Mouse (Mus musculus): ENCODE measurements at regions not wholly inside any gene's neighbourhood (a gene's known extent, or its start where the extent isn't known, plus 50 kb on each side); places are given as distances from the start of the nearest gene placed in this dataset.

GRCm38 (mm10) chr8:90657641-90658051, 159.5 kb downstream of the Gm19935 start:
- H3K9me3 ChIP-seq (replicated peaks; ENCODE audit: low read length): peaks cover 10% of the 10 kb centered on the region
- H3K36me3 ChIP-seq (replicated peaks in 1 of 2; ENCODE audit: control insufficient read depth in 1 of 2, insufficient read depth in 1 of 2, low read length in 1 of 2): no peaks in the 10 kb centered on the region
- no peak overlapping the region for H3K4me3 ChIP-seq (replicated peaks in 1 of 3; ENCODE audit: low read depth in 2 of 3, low read length in 2 of 3, poor library complexity in 1 of 3)
- H3K4me1 ChIP-seq (ENCODE audit: control insufficient read depth in 1 of 2, insufficient read depth in 2 of 2): no peaks in the 10 kb centered on the region
- in situ Hi-C loops (cut with MboI; ENCODE audit: low pct_ligation_motif_present, low pct_unique_long_range_greater_than_20kb, low sequenced_read_pairs) (no loop called here), dilution Hi-C loops (cut with MboI; ENCODE audit: extremely low pct_ligation_motif_present, extremely low pct_unique_long_range_greater_than_20kb, low sequenced_read_pairs) (no loop called here)
- peak; percentile 3 for DNase-seq (ENCODE audit: extremely low read depth)
- H3K9ac ChIP-seq (ENCODE audit: insufficient read depth, low read depth): no peak overlapping the region
- no peak overlapping the region for H3K27ac ChIP-seq (ENCODE audit: insufficient read depth, low read depth)
- H3K79me2 ChIP-seq (replicated peaks; ENCODE audit: control insufficient read depth, extremely low read depth, insufficient read depth, poor library complexity, severe bottlenecking): no peaks in the 10 kb centered on the region
- H3K4me2 ChIP-seq (ENCODE audit: insufficient read depth, low read depth, poor library complexity, severe bottlenecking): no peak overlapping the region
- H3K27me3 ChIP-seq (replicated peaks): no peaks in the 10 kb centered on the region
- no peak for TF ChIP-seq NRF1 (IDR thresholded peaks at IDR 0.05; ENCODE audit: low read depth, low read length)
- TF ChIP-seq SMC3 (IDR thresholded peaks at IDR 0.05; ENCODE audit: low read depth, low read length): peak; percentile 33; the same call in 1 of the 2 replicates
- peak in 1 of 2 experiments; percentile 41; a peak in 2 of 4 replicates for TF ChIP-seq CTCF (conservative IDR thresholded peaks at IDR 0.05 in 1 of 2, IDR thresholded peaks at IDR 0.05 in 1 of 2; ENCODE audit: low read depth in 2 of 2, low read length in 2 of 2)
- peak; percentile 97 for TF ChIP-seq ZNF384 (IDR thresholded peaks at IDR 0.05; ENCODE audit: low read depth, low read length)
- TF ChIP-seq ZMIZ1 (IDR thresholded peaks at IDR 0.05; ENCODE audit: low read depth, low read length): no peak
- TF ChIP-seq RAD21 (IDR thresholded peaks at IDR 0.05; ENCODE audit: low read depth, low read length): peak; percentile 47

DNA sequence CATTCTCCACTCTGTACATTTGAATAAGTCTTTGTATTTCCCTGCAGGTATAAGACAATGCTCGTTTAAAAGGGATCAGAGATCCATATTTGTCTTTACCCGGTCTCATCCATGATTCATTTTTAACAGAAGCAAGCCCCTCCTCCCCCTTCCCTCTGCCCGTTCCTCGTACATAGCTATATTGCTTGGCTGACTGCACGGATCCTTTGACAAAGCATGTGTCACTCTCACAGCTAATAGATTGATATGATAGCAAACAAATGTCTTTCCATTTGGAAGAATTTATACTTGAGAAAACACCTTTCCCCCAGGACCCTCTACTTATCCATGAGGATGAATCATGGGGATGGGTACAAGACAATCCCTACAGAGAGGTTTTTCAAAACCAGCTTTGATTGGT, 160.1 kb downstream of the Gm19935 start:
- H3K27me3 ChIP-seq (replicated peaks): no peaks in the 10 kb centered on the region
- peaks cover 5% of the 10 kb centered on the region for H3K9me3 ChIP-seq (replicated peaks; ENCODE audit: low read length)
- H3K4me2 ChIP-seq (ENCODE audit: insufficient read depth, low read depth, poor library complexity, severe bottlenecking): no peak overlapping the region
- DNase-seq (ENCODE audit: extremely low read depth): no peak
- H3K36me3 ChIP-seq (replicated peaks in 1 of 2; ENCODE audit: control insufficient read depth in 1 of 2, insufficient read depth in 1 of 2, low read length in 1 of 2): no peaks in the 10 kb centered on the region
- in situ Hi-C loops (cut with MboI; ENCODE audit: low pct_ligation_motif_present, low pct_unique_long_range_greater_than_20kb, low sequenced_read_pairs): no loop called here
- no peak overlapping the region for H3K27ac ChIP-seq (ENCODE audit: insufficient read depth, low read depth)
- H3K9ac ChIP-seq (ENCODE audit: insufficient read depth, low read depth): no peak overlapping the region
- no peaks in the 10 kb centered on the region for H3K4me1 ChIP-seq (ENCODE audit: control insufficient read depth in 1 of 2, insufficient read depth in 2 of 2)
- TF ChIP-seq JUND (conservative IDR thresholded peaks at IDR 0.05; ENCODE audit: low read depth, low read length) (no peak), JUN (IDR thresholded peaks at IDR 0.05; ENCODE audit: insufficient read depth, low read depth, low read length) (no peak), MAX (IDR thresholded peaks at IDR 0.05; ENCODE audit: low read length) (no peak), ZC3H11A (IDR thresholded peaks at IDR 0.05; ENCODE audit: low read depth, low read length) (no peak), HCFC1 (IDR thresholded peaks at IDR 0.05; ENCODE audit: low read depth, low read length) (no peak), ZNF384 (IDR thresholded peaks at IDR 0.05; ENCODE audit: low read depth, low read length) (no peak), RAD21 (IDR thresholded peaks at IDR 0.05; ENCODE audit: low read depth, low read length) (no peak), IRF4 (IDR thresholded peaks at IDR 0.05; ENCODE audit: low read depth, low read length) (no peak), UBTF (IDR thresholded peaks at IDR 0.05; ENCODE audit: low read depth, low read length) (no peak), SMC3 (IDR thresholded peaks at IDR 0.05; ENCODE audit: low read depth, low read length) (no peak), TBP (conservative IDR thresholded peaks at IDR 0.05; ENCODE audit: low read depth, low read length) (no peak), PAX5 (IDR thresholded peaks at IDR 0.05; ENCODE audit: low read length) (no peak), USF2 (conservative IDR thresholded peaks at IDR 0.05; ENCODE audit: low read depth, low read length) (no peak), MAFK (IDR thresholded peaks at IDR 0.05; ENCODE audit: insufficient replicate concordance, low read length) (no peak), ETS1 (conservative IDR thresholded peaks at IDR 0.05; ENCODE audit: low read depth, low read length) (no peak), MXI1 (IDR thresholded peaks at IDR 0.05; ENCODE audit: low read depth, low read length) (no peak), MAZ (IDR thresholded peaks at IDR 0.05; ENCODE audit: low read depth, low read length) (no peak), POLR2AphosphoS2 (IDR thresholded peaks at IDR 0.05; ENCODE audit: low read depth, low read length) (no peak), EP300 (IDR thresholded peaks at IDR 0.05; ENCODE audit: low read length) (no peak)
- H3K4me3 ChIP-seq (replicated peaks in 1 of 3; ENCODE audit: low read depth in 2 of 3, low read length in 2 of 3, poor library complexity in 1 of 3): no peak overlapping the region
- dilution Hi-C loops (cut with MboI; ENCODE audit: extremely low pct_ligation_motif_present, extremely low pct_unique_long_range_greater_than_20kb, low sequenced_read_pairs): no loop called here
- no peaks in the 10 kb centered on the region for H3K79me2 ChIP-seq (replicated peaks; ENCODE audit: control insufficient read depth, extremely low read depth, insufficient read depth, poor library complexity, severe bottlenecking)

Data from CH12.LX (cell line).